Mouse (Mus musculus) megakaryocyte, embryonic 14.5 days (primary cell): Measurements from ENCODE around the gene Lysmd4.

ENCODE experiments used
- FLI1 ChIP-seq: IDR thresholded peaks from 2 replicates; pipeline ENCODE4 v1.6.1; 2012; ENCODE audit warnings: low read length, inconsistent platforms, mixed read lengths
- GATA1 ChIP-seq: IDR thresholded peaks from 3 replicates; pipeline ENCODE4 v1.6.1; 2012; ENCODE audit warnings: mixed read lengths, low read length, inconsistent platforms, borderline replicate concordance

DNA sequence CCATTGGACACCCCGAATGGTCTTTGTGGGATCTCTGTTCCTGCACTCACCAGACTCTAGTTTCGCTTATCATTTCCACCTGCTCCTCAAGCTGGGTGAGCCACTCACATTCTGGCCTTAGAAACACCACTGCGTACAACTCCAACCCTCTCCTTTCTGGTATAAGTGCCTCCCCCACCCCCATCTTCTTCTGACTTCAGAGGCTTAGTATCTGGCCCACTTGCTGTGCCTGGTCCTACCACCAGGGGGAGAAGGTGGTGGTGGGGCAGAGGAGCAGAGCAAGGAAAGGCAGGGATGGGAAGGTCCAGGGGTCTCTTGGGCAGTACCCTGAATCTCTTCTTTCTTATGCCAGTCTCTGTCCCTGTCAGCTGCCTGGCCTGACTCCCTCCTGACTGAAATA is 5.3 kb upstream of the Lysmd4 start:
- TF ChIP-seq GATA1 (no peak), FLI1 (no peak)
